Mouse (Mus musculus) stomach, postnatal 0 days (tissue): ENCODE results near the gene Slfn14.

Experiments used
- CTCF ChIP-seq: IDR thresholded peaks from 2 replicates; pipeline ENCODE4 v1.5.1; 2016; ENCODE audit warnings: antibody characterized with exemption, low read depth, mild to moderate bottlenecking, moderate library complexity
- EP300 ChIP-seq: optimal IDR thresholded peaks from 2 replicates; pipeline ENCODE3; 2016; ENCODE audit warnings: antibody characterized with exemption

DNA sequence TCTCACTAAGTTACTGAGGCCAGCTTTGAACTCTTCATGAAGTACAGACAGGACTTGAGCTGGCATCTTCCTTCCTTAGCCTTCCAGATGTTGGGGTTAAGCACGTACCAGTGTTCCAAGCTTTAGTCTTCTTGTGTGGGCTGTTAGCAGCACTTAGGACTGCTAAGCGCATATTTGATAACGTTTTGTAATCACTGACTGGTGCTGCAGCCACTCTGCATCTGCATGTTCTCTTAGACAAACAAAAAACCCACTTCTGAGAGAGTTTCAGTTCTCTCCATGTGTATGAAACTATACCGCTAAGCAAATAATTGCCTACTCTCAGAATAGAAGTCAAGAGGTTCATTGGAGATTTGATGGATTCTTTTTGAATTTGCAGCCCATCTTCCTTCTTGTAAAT is 32.5 kb upstream of the Slfn14 start:
- TF ChIP-seq CTCF, result no peak
- TF ChIP-seq EP300, result no peak
